Mouse (Mus musculus) right cerebral cortex, postnatal 10 days (tissue): ENCODE measurements at regions not wholly inside any gene's neighbourhood (a gene's known extent, or its start where the extent isn't known, plus 50 kb on each side); places are given as distances from the start of the nearest gene placed in this dataset.

Experiments
- DNase-seq, 2 experiments: peaks; one replicate each; pipeline ENCODE4 v3.0.0; 2021; ENCODE audit warnings: low spot score in 2 of 2

DNA sequence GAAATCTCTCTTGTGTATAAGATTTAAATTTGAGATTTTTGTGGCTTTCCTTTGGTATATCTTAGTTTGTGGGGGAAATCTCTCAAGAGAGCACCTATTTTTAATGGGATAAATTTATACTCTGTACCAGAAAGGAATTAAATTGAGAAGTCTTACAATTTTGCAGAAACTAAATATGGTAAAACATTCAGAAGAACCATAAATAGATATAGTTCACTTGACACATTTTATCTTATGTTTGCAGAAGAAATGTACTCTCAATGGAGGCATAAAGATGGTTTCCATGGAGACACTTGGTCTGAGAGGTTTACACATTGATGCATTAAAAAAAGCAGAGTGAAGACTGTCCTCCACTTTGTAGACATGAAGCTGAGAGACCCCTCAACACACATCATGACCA, 86.9 kb downstream of the Ndufa10 start:
- DNase-seq = no peak

DNA sequence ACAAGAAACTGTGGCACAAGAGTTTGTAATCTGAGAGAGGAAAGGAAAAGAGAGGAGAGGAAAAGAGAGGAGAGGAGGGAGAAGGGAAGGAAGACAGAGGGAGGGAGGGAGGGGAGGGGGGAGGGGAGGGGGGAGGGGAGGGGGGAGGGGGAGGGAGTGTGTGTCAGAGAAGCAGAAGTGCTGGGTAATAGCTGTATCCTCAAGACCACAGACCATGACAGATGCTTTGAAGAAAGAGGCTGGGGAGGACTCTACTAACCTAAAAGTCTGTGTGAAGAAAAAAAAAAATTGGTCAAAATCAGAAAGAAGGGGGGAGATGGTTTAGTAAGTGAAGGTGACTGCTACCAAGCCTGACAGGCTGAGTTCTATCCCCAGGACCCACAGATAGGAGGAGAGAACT, 88.7 kb downstream of the Ndufa10 start:
- no peak for DNase-seq

DNA sequence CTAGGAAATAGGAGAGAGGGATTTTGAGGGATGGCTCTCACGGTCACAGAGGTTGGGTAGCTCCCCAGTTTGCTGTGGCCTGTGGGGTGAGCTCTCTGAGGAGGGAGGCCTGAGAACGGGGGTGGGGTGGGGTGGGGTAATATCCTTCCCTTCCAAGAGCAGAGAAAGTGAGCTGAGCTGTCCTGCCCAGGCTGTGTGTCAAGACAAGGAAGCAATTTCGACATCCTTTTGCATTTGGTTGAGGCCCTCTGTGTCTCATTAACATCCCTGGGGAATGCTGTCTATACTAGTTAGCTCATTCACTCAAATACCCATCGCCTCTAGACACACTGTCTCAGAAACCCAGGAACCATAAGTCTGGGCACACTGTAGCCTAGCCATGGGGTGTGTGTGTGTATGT, 89.9 kb downstream of the Ndufa10 start:
- DNase-seq = no peak

DNA sequence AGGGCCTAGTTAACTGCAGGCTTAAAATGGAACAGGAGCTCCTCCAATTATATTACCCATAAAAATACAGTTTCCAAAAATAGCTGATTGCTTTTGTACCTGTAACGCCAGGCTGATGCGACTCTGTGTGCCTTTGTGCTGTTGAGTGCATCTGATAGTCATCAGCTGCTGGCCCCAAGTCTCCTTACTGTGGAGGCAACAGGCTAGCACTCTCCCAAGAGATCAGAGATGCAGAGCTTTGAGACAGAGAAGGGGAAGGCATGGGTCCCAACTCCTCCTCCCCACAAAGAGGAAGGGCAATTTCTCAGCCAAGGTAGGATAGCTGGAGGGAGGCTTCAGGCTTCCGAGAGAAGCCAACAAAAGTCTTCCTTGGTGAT, 94.2 kb downstream of the Ndufa10 start:
- no peak for DNase-seq

DNA sequence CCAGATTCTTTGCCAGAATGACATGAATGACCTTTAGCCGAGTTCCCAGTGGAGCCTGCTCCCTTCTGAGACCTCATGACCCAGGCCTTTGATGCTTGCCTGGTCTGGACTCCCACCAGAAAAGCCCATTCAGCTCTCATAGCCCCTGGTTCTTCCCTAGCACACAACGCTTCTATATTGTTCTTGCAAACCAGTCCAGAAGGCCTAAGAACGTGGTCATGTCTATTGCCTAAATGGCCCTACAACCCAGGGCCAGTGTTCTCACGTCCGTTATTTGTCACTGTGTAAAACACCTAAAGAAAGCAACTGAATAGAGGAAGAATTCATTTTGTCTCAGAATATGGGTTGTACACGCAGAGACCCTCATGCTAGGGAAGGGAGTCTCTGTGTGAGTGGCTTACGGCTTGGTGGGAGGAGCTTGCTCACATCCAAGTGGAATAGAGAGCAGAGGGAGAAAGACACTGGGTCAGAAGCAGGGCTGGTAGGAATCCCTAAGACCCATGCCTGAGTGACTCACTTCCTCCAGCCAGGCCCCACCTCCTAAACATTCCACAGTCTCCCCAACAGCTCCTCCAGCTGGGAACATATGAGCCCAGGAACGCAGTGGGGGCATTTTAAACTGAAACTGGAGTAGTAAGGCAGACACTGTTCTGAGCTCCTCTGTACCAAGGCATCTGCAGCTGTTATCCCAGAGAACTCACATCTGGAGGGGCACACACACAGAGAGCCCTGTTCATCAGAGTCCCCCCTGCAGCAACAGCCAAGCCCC, 94.7 kb downstream of the Ndufa10 start:
- no peak for DNase-seq

DNA sequence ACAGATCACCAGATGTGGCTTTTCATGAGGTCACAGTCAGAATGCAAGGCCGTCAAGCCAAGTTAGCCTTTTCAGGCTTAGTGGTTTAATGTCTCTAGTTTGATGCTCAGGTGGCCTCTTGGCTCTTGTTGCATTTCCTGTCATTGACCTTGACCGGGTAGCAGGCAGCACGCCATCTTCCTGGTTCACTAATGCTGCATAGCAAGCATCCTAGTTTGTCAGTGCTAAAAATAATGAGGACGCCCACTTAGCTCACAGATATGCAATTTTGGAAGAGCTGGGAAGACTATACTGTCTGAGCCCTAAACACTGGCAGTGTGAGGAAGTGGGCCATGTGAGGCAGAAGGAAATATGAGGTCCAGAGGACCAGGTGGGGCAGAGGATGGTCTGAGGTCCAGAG, 97.2 kb downstream of the Ndufa10 start:
- DNase-seq = peak; percentile 49 to 57

DNA sequence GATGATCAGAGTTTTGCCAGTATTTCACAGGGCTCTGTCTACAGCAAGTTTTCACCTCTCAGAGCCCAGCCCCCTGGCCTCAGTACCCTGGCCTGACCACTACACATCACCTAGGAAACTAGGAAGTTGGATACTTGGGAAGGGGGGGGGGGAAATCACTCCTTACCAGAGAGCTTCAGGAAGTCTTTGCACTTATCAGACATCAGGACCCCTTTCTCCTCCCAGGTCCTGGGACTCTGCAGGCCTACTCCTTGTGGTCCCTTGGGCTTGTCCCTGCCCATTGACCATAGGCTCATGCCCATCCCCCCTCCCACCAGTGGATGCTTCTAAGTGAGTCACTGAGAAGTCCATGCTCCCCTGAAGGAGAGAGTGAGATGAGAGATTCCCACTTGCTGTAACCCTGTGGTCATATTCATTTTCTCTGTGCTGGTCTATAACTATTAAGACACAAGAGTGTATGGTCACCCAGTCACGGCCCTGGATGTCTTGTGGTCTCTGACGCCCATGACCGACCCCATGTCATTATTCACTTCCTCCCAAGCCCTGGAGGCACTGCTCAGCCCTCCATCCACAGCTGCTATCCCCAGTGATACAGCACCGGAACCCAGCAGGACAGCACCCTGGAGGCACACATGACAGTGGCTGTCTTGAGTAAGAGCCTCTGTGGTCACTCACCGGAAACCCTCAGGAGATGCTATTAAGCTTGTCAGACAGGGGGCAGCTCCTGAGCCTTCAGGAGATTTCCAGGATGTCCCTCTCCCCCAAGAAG, 101.3 kb downstream of the Ndufa10 start:
- DNase-seq = peak in 1 of 2 experiments; percentile 19

DNA sequence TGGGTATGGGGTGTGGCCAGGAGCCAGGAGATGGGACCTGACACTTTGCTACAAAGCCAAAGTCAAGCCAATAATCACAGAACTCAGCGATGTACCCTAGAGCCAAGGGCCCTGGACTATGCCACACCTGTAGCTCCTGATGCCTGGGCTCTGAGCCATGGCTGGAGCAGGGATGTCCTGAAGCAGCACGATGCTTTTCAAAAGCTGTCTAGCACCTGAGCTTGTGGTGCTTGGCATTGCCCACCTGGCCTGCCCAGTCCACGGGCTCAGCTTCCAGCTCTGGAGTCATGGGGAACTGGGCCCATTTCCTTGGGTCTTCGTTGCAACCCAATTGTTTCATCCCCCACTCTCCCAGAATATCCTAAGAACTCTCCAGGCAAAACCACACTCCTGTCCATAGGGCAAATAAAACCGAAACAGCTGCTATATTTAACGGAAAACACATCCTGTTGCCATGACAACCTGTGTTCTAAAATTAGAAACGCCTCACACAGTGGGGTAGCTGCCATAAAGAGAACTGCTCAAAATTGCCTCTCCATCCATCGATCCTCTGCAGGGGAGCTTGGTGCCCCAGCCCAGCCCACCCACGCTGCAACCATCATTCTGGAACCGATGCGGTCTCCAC, 102.2 kb downstream of the Ndufa10 start:
- peak; percentile 71 to 87 for DNase-seq

DNA sequence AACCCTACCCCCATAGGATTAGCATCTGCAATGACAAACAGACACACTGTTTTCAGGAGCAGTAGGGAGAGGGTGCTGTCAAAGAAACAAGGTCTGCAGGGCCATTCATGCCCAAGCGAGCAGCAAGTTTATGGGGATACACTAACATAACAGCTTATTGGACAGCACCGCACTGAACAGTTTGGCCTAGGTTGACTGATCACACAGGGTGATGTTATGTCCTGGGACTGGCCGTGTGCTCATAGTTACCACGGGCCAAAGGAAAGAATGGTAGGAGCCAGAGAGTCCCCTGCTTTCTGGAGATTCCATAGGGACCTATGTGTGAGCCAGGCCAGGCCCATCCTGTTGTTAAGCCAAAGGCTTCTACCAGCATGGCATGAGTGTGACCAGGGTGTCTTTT, 102.8 kb downstream of the Ndufa10 start:
- no peak for DNase-seq

DNA sequence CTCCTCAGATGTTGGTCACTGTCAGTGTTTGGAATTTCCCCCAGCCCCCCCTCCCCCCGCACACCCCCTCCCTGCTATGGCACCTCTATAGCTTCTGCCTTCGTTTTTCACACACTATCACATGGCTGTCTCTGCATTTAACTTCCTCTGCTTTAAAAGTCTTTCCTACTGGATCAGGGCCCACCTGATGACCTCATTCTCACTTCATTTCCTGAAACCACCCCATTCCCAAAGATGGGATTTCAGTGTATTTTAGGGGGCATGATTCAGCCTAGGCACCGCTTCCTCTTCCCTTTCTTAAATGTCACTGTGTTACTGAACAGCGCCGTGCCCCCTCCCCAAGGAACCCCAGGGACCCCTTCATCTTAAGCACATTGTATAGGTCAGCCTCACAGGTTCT, 103.7 kb downstream of the Ndufa10 start:
- DNase-seq = peak in 1 of 2 experiments; percentile 43

DNA sequence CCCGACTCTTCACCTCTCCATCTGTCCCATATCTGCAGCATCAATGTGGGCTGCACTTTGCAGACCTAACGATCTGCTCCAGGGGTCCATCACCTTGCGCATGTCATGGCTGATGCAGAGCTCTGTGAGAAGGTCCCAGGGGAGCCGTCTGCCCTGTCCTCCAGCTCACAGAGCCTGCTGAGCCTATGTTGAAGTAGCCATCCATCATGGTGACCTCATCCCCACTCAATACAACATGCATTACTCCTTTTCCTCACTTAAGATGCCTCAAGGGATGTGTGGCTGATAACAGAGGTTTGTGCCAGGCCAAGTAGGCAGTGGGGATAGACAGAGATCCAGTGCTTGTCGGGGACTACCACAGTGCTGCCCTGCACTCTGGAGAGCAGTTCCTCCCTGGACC, 107.4 kb downstream of the Ndufa10 start:
- DNase-seq = no peak

DNA sequence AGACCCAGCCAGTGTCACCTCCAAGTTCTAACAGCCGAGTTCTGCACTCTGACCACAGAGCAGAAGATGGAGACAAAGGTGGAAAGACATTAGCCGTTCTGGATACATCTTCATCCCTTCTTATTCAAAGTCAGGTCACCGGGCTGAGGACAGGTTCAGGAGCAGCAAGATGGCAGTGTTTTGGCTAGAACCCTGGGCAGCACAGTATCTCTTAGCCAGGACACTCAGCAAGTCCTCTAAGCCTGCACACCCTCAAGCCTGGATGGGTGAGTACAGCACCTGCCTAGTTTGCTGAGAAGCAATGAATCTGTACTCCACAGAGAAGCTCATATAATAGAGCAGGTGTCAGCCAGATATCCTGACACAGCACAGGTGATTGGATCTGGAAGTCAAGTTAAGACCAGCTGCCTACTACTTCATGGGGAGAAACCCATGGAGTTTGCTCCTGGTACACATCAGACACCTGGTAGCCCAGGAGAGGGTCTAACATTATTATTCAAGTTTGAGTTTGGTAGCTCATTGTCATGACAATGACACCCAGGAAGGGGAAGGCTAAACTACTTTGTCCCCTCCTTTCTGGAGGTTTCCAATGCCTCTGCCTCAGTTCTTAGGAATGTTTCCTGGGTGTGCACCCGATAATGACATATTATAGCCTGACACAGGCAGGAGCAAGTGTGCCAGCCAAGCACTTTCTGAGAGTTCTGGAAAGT, 108.1 kb downstream of the Ndufa10 start:
- DNase-seq = no peak

DNA sequence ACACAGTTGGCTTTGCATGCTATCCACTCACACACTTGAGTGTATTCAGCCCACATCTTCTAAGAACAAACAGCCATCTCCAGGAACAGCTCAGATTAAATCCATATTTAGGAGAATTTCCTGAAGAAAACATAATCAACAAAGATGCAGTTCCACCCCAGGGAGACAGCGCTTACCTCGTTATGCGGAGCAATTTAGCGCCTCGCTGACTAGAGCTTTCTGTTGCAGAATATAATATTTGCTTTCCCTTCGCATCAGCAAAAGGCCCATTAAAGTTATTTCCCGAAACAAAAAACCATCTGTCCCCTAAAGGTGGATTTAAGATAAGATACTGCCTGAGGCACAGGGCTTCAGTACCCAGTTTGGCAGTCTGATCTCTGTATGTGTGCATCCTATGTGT, 112.0 kb downstream of the Ndufa10 start:
- peak in 1 of 2 experiments; percentile 25 for DNase-seq

DNA sequence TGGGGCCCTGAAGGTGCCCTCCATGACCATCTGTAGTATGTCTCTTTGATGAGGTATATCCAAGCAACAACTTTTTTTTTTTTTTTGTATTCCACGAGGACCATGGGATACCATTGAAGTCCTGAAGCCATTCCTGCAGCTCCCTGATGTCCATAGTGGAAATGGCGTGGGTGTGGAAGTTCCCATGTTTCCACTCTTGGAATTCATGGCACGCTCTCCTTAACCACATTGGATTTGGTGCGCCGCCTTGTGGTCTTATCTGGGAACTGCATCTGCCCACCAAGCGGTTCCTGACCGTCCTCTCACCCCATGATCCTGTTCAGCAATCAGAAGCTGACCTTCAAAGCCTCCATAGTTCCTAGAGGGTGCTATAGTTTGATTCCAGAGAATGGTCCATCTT, 113.4 kb downstream of the Ndufa10 start:
- DNase-seq = peak in 1 of 2 experiments; percentile 72

DNA sequence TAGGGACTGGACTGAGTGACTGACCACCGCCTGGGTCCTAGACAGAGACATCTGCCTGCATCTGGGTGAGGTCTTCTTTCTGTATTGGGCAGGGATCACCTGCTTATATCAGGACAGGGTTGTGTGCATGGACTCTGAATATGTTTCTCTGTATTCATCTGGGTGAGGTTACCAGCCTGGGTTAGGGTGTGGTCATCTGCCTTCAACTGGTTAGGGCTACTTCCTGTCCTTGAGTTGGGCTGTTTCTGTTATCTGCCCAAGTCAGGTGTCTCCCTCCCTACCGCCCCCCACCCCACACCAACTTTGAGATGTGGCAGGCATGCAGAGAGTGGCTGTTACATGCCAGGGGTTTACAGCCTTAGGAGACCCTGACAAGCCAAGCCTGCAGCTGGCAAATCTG, 114.2 kb downstream of the Ndufa10 start:
- DNase-seq = no peak

DNA sequence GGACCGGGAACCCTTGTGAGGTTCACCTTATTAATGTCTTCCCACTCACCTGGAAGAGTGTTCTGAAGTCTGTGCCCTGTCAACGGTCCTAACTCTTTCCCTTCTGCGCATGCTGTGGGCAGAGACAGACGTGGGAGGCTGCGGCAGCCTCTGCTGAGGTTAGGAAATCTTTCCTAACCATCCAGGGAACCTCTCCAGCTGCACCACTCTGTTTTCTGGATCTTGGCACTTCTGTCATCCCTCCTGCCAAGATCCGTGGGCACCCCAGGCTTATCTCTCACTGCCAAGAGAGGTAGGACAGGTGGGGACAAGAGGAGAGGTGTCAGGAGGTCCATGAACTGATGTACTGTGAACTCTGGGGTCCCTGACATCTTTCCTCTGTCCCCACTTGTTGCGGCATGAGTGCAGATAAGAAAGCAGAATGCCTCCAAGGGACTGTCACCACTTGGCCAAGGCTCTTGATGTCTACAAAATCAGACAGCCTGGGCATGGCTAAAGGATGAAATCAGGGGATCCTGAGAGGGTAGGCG, 114.8 kb downstream of the Ndufa10 start:
- peak in 1 of 2 experiments; percentile 18 for DNase-seq

DNA sequence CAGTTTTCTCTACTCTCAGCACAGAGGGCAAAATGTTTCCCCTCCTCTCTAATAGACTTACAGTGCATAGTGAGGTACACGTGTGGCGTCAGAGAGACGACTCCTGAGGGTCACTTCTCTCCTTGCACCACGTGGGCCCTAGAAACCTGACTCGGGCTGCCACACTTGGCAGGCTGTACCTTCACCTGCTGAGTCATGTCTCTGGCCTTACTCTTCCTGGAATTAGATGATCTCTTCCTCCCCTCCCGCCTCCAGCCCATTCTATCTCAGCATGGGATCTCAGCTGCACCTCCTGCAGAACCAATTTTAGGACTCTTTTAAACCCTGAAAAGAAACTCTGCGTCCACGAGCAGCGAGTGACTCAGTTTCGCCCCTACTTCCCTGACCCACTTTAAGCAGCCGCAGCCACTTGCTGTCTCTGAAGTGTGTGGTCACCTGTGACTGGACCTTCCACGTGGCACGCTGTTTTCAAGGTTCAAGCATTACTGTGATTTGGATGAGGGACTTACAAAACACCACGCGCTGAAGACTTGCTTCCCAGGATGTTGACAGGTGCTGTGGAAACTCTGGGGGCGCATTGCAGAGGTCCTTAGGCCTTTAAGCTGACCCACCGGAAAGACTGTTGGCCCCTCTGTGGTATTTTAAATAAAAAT, 125.2 kb downstream of the Ndufa10 start:
- DNase-seq = no peak

DNA sequence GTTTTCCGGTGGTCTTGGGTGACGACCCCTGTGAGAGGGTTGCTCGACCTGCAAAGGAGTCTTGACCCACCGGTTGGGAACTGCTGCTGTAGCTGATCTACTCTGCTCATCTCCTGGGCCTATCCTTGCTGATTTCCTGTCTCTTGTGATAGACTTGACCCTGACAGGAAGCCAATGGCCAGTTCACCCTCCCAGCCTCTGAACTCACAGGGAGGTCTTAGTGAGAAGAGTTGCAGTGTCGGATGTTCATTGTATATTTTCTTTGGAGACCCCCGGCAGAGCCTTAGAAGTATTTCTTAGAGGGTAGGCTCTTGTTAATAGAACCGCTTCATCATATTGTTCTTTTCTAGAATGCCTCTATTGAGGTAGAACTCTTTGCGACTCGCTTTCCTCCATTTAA, 126.0 kb downstream of the Ndufa10 start:
- DNase-seq = no peak

DNA sequence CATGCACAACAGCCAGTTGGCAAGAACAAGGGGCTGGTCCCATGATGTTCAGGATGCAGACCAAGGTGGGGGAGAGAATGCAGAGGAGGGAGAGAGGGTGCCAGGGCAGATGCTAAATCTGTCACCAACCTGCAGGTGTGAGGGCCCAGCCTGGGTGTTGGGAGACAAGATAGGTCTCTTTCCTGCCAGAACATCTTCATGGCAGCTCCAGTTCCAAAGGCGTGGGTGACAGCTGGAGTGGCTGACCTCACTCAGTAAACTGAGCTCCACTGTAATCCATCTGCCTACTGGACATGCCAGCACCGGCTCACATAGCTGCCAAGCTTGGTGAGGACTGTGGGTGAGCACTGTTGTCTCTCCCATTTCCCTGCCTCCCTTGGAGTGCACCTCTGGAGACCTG, 129.9 kb downstream of the Ndufa10 start:
- no peak for DNase-seq

DNA sequence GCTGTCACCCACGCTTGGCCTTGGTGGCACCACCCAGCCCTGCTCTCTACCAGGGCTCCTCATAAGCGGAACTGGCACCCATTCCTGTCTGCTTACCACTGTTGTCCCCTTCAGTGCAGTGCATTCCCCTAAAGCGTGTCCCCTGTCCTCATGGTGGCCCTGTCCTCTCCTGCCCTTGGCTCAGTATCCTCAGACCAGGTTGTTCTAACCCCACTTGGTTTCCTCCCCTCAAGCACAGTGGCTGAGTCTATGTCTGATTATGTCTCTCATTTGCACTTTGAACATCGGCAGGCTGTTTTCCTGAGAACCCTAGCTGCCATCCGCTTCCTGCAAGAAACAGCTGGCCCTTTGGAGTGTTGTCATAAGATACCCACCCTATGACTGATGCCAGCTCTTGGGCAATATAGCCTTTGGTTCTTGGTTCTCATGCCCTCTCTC, 130.5 kb downstream of the Ndufa10 start:
- no peak for DNase-seq

DNA sequence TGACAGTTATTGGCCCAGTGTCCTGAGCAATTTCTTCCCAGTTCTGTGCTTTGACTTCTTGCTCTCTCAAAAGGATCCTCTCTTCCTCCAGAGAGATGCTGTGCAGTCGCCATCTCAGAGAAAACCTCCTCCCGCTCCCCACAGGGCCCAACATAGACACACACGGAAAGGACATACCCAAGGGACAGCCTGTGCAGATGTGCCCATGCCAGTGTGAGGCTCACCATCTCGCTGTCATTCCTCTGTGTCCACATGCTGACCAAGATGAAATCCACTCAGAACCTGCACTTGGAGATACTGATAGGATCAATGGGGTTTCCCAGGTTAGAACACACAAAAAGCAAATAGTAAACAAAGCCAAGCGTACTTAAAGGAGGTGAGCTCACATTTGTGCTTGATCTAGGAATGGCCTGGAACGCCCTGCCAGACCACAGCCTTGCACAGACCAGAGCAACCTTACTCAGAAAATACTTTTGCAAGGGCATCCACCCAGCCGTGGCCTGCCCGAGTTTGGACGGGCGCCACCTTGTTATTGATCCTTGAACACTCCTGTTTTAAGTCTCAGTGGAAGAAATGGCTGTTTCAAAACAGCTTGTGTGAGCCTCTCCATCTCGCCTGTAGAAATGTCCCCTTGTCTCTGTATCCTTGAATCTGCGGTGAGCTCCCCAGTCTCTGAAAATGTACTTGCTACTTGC, 131.7 kb downstream of the Ndufa10 start:
- no peak for DNase-seq
